Mouse (Mus musculus): ENCODE measurements around the gene Gng11.

Gng11 gene

DNA sequence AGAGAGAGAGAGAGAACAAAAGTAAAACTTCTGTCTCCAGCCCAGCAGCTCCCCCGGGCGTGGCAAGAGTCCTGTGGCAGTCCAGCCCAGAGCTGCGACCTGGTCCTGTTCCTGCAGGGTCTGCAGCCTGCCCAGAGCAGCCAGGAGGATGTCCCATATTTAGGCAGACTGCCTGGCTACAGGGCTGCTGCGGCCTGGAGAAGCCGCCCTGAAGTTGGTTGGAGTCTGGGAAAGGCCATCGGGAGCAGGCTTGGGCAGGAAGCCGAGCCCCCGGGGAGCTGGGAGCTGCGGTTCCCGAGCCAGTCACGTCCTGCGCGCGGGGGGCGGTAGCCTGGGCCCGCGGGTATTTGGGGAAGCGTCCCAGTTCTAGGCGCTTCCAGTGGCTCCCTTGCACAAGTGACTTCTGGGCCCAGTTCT lies at the start of gene Gng11:
Gng11 (plus strand) TSS at position 15 of the 417 bp plus-strand sequence.
- peak; percentile 23 for DNase-seq

DNA sequence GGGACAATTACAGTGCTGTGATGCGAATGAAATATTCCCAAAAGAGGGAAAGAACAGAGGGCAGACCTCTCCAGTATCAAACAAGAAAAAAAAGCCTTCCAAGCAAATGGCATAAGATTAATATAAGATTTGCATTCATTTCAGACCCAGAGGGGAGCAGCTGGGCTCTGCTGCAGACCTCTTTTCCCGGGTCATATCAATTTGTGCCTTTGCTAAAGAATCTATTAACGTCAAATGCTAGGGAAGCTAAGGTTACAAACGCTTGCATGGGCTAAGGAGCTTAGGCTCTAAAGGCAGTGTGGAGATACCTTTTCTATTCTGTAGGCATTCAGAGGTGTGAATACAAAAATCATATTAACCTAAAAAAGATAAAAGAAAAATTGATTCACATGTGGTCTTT lies 48.7 kb upstream of the Gng11 start:
- no peak for DNase-seq

DNA sequence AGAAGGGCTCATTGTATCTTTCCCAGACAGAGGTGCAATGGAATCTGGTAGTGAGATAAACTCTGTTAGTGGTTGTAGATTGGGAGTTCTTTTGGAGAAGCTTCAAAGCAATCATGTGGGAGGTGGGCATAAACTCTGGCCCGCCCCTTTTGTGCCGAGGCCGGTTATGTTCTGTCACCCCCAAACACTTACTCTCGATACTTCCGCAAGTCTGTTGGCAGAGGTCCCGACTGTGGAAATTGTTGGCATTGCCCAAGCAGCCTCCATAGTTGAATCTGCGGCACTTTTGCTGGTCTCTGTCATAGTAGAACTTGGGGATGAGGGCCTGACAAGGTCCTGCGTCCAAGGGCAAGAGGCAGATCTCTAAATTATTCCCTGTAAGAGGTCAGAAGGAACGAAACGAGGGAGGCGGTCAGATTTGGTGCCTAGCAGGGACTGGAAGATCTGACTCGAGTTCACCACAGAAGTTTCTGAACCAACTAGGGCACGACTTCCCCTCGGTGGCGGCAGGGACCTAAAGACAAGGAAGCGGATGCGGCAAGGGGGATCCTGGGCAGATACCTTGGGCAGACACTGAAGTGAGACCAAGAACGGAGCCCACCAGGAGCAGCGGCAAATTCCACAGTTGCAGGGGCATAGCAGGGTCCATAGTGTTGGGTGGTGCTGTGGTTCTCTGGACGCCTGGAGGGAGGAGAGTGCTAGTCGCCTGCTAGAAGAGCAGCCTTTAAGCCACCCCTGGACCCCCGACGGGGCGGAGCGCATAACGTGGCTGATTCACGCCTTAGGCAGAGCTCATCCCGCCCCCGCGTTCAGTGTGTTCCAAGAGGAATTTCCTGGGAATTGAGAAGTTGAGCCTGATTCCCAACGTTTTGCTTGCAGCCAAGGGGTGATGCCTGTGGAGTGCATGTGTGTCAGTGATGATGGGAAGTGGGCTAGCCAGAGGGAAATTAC lies 35.8 kb upstream of the Gng11 start:
- DNase-seq = no peak

DNA sequence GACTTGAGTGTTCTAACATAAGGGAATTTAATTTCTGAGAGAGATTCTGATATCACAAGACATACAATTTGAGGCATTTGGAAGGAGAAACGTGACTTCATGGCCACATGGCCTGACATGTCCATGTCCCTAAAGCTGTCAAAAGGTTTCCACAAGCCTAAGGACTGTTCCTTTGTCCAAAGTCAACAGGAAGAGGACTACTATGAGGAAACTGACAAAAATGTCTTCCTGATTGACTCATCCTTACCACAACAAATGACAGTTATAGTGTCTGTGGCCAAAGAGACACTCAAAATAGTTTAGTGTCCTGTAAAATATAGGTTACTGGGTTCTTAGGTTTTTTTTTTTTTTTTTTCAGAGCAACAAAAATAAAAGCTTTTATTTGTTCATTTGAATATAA lies 30.0 kb upstream of the Gng11 start:
- DNase-seq = no peak

DNA sequence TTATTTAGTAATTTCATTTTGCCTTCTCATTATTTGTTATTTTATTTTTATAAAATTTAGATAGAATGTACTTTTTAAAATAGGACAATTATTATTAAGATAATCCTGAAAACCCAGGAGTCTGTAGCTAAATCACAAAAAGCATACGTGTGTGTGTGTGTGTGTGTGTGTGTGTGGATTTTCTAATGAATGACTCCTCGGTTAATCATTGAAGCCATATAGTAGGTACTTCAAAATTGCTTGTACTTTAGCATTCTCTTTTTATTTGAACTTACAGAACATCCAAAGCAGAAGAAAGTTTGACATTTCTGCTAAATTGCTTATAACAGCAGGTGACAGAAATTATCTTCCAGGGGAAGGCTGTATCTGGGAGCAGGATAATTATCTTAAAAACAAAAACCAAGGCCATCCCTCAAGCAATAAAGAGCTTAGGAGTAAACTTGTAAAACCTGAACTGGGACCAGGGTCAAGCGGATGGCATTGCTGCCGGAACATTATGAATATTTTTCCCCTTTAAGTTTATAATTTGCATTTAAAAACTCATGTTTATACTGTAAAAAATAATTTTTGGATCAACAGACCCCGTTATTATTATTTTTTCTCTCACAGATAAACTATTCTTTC lies 20.9 kb upstream of the Gng11 start:
- DNase-seq = no peak

DNA sequence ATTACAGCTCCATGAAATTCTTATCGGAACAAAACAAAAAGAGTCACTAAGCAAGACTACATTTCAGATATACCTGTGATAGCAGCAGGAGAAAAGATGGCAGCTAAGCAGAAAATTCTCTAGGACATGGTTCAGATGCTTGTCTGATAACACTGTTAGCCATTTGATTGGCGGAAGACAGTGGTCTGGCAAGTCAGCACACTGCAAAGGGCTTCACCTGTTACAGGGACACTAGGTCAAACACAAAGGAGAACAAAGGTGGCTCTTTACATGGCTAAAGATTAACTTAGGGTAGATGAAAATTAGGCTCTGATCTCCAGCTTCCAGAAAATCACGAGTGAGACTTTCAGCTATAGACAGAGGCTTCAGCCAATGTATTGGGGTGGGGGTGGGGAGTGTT lies 15.0 kb upstream of the Gng11 start, which contains the start of gene Tfpi2:
Tfpi2 (minus strand) TSS at position 170 of the 400 bp plus-strand sequence.
- no peak for DNase-seq

DNA sequence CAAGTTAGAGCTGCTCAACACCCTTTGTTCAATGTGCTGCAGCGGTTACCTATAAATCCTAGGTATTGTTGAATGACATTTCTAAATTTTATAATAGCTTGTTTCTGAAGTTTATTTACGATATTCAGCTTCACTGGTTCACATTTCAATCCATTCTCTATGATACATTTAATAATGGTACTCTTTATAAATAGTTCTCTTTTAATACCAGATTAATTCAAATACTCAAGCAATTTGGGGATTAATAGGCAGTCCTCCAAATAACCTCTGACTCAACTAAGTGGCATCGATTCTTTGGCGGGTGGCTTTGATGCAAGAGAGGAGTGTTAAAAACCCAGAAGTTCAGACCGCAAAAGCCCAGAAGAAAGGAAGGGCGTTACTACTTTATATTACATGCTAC lies 10.2 kb upstream of the Gng11 start, which contains the start of gene Gngt1:
Gngt1 (plus strand) TSS at position 301 of the 400 bp plus-strand sequence.
- no peak for DNase-seq

DNA sequence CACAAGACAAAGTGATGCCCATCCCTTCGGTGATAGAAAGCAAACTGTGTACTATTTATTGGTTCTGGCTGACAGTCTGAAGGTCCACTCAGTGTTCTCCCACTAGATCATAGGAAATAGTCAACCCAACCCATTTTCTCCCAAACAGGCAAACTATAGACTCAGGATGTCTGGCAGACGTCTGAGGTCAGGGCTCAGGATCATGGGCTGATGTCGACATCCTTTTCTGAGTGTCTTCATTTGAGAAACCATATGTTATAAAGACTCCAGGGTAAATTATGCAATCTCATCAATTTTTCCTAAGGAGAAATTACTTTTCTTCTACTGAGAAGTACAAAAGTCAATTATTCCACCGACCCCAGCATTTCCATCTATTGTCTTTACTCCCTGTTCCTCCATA lies 5.6 kb upstream of the Gng11 start:
- no peak for DNase-seq

DNA sequence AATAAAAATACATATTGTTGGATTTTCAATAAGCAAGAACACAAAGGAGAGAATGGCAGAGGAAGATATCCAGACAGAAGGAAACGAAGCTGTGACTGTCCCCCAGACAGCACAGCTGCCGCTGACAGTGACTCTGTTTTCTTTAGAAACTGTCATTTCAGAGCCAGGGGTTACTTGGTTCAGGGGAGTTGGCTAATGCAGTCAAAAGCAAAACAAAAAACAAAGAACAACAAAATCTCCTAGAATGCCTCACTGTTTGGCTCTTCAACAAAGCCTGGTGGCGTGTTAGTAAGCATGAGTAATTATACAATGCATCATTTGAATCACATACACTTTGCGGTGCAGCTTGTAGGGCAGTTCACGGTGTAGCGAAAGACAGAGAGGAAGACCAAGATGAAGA lies 4.4 kb upstream of the Gng11 start:
- DNase-seq = no peak

DNA sequence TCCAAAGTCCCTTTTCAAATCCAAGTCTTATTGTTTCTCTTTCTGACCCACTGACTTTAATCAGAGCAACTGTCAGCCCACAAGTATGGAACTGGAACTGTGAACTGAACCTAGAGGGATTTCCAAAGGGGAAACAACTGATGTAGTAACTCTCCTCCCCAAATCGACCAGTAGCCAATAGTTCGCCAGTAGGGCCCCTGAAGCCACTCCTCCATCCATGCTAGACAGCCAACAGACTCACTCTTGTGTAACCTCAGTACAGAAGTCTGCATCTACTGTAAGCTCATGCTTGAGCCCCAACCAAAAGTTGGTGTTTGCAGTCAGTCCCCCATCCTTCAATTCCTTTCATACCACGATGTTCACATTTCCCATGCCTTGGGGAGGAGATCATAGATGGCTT lies 3.0 kb upstream of the Gng11 start:
- DNase-seq = no peak

DNA sequence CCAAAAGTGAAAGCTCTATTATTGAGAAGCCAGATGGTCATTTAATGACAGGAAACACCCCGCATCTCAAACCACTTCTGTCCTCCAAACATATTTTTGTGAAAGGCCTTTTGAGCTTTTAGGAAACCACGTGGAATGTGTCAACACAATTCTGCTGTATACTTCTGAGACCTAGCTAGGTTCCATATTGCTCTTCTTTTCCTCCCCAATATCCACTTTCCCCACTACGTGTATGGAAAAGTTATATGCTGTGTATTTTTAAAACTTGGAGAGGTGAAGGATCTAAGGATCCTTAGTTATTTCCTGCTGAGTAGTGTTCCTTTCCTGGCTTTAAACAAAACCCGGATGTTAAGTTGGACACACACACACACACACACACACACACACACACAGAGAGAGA lies 259 bp upstream of the Gng11 start:
- no peak for DNase-seq

DNA sequence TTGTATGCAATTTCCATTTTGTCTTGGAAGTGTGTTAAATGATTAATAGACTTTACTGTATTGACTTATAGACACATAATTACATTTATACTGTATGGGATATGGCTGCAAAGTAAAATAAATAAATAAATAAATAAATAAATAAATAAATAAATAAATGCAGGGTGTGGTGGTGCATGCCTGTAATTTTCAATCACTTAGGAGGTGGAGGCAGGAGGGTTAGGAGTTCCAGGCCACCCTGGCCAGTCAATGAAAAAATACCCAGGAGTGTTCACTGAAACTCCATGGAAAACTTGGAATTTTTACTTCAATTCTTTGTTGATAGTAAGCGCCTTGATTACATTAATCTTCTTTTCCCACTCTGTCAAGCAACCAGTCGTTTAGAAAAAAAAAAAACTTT lies 1.1 kb downstream of the Gng11 start:
- DNase-seq = no peak

DNA sequence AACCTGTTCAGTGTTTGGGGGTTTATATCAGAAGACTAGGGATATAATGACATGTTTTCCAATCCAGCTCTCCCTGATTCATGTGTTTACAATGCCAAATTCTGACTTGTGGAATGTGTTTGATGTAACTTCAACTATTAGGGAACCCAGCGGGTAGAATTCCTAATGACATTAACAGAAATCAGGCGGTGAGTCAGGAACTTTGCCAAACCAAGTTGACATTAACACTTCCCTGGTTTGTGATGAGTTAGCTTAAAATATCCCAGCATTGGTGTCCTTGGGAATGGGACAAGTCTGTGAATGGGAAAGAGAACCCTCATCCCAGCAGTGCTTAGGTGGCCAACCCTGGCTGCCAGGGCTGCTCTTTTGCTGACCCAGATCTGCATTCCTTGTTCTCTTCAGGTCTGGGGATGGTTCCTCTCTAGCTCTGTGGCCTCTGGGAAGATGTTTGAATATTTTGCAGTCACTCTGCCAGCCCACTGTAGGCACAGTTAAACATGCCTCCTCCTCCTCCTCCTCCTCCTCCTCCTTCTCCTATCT lies 4.9 kb downstream of the Gng11 start:
- DNase-seq = no peak

DNA sequence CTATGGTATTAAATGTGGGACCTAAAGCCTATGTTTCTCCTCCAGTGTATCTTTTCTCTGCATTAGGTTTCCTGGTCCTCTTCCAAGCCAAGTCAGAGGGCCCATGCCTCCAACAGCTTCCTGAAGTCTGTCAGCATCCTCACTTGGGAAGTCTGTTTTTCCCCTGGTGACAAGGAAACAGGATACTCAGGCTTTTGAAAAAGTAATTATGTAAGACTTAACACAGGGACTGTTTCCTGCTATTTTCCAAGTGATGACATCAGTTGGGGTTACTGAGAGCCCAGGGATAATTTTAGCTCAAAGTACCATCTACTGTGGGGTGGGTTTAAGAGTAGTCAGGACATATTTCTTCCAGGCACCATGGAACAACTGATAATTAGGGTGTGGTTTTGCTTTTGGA lies 5.8 kb downstream of the Gng11 start:
- DNase-seq = no peak

DNA sequence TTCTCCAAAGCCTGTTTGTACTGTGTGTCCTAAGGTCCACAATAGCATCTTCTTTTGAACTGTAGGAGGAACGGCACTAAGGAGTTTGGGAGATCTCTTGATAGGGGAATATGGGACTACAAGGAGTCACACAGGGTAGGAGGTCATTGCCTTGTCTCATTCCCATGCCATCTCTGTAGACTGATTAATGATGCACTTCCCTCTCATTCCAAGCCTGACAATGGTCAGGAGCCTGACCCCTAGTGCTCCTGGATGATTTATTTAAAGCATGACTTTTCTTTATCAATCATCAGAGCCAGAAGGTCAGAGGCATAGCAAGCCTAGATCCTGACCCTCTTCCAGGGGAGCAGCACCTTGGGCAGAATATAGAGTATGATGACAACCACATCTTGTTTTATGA lies 18.9 kb downstream of the Gng11 start:
- DNase-seq = no peak

DNA sequence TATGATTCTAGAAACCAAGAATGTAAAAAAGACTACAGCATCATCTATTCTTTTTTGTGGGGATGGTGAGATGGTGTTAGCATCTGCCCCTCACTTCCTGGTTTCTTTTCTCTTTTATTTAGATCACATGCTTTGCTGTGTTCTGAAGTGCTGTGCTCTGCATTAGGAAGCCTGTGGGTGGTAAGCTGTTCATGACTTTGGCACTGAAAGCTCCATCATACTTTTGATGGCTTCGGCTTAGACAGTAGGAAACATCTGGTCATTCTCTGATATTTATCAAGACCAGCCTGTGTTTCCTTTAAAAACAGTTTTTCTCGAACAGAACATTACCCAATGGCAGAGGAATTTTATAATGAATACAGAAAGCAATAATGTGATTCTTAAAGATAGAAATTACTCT lies 22.7 kb downstream of the Gng11 start:
- DNase-seq = no peak

DNA sequence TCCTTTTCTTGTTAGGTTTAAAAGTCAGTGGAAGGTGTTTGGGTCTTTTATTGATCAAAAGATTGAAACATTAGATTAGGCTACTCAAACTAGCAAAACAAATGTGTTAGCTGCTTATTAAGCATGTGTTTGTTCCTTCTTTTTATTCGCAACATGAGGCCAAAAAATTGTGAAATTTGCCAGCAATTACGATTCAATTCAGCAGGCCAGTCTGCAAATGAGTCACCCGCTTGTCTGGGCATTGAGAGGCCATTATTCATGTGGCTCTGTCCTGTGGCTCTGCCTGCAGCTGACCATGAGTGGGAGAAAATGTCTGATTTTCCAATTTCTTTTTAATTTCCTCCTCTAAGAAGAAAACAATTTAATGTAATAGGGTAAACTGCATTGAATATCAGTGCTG lies 27.3 kb downstream of the Gng11 start:
- no peak for DNase-seq

DNA sequence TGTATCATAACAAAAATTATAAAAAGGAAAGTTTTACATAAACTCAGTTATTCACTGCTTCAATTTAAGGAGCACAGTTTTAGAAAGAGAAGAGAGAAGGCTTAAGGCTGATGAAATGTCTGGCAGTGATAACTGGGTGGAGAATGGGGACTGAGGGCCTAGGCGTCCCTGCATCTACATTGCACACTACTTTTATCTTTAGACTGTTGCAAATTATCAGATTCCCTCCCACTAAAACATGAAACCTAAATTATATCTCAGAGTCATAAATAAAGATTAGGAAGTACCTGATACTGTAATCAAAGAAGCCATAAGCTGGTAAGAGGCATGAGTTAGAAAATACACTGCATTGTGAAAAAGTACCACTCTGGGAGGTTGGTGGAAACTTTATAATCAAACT lies 38.1 kb downstream of the Gng11 start:
- DNase-seq = no peak

DNA sequence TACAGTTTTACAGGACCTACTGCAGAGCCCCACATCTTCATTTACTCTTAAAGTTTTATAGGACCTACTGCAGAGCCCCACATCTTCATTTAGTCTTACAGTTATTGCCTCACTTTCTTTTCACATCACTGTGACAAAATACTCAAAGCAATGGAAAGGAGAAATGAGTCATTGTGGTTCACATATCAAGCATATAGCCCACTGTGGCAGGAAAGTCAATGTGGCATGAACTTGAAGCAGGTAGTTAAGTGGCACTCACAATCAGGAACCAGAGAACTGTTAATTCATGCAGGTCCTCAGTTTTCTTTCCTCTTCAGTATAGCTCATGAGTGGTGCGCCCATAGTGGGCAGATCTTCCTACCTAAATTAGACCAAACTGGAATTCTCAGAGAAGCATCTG lies 43.5 kb downstream of the Gng11 start:
- DNase-seq = no peak

DNA sequence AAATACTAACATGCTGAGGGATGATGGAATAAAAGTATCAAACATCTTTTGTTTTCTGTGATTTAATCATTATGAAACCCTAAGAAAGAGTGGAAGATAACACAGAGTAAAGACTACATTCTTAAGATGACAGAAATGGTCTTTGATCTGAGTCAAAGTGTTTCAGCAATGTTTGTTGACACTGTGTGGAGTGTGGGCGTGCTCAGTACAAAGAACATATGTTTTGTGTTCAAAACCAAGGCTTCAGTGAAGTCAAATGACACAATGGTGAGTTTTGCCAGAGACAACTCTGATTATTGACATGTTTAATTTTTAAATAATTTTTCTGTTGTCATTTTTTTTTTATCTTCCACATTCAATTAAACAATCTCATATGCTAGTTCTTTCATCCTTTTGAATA lies 49.1 kb downstream of the Gng11 start:
- no peak for DNase-seq

DNA sequence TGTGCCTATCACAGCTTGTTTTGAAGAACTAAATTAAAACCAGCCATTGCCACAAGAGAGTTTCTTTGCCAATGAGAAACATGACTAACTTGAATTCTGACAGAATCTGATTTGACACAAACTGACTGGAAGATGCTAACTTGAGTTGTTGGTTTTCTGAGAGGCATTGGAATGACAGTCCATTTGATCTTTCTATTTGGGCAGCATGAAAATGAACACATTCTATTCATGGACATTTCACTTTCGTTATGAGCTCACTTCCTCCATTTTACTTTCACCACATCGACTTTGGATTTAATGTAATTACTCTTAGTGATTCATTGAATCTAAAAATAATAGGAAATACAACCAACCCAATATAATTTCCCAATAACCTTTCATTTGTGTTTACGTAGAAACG lies 50.7 kb downstream of the Gng11 start:
- no peak for DNase-seq

Measured in cerebellum, adult 9-11 months (tissue).